Mouse (Mus musculus): ENCODE results near the gene Hist1h2bj. TPM values are rescaled to one million over a fixed set of nuclear protein-coding genes. Genes with fewer than 3 reads are reported as not detected.

The Hist1h2bj gene
- polyA plus RNA-seq, 1 experiment = 1.6 TPM

- no peak for DNase-seq (ENCODE audit: extremely low spot score in 1 of 2, low spot score in 1 of 2)
Measured at GRCm38 (mm10) chr13:22013716-22014115, 29.3 kb upstream of the Hist1h2bj start.

- DNase-seq (ENCODE audit: extremely low spot score in 1 of 2, low spot score in 1 of 2) = no peak
Measured at GRCm38 (mm10) chr13:22014411-22014845, 28.6 kb upstream of the Hist1h2bj start.

DNA sequence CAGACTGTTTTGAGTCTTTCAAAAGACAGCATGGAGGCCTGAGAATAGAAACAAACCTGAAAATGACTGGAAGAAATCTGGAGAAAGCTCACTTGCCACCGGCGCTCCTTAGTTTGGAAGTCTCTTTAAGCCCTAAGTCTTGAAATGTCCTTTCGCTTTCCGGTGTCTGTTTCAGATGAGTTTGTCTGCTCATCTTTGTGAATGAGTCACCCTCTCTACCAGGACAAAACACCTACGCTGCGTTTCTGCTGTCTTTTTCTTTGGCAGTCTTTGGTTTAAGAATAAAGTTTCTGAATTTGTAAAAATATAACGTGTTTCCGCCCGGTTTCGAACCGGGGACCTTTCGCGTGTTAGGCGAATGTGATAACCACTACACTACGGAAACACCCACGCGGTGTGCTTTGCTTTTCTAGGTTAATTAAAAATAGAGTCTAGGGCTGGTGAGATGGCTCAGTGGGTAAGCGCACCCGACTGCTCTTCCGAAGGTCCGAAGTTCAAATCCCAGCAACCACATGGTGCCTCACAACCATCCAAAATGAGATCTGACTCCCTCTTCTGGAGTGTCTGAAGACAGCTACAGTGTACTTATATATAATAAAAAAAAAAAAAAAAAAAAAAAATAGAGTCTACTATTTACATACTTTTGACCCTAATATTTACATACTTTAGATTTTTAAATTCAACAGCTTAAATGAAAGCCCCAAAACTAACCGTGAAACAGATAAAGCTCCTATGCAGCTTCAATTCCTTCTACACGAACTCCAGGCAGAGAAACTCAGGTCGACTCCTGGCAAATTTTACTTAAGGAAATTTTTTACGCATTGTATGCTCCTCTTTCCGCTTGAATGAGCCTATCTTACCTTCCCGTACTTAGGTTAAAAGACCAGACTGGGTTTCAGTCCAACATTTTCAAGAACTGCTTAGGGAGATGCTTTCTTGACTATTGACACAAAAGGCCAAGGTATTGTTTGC, 27.2 kb upstream of the Hist1h2bj start:
- DNase-seq (ENCODE audit: extremely low spot score in 1 of 2, low spot score in 1 of 2) = peak in 1 of 2 experiments; percentile 85

- no peak for DNase-seq (ENCODE audit: extremely low spot score in 1 of 2, low spot score in 1 of 2)
Measured at GRCm38 (mm10) chr13:22019934-22020835, 22.8 kb upstream of the Hist1h2bj start.

- peak in 1 of 2 experiments; percentile 81 for DNase-seq (ENCODE audit: extremely low spot score in 1 of 2, low spot score in 1 of 2)
Measured at GRCm38 (mm10) chr13:22020901-22021339, 22.1 kb upstream of the Hist1h2bj start.

- DNase-seq (ENCODE audit: extremely low spot score in 1 of 2, low spot score in 1 of 2) = no peak
Measured at GRCm38 (mm10) chr13:22021581-22021980, 21.4 kb upstream of the Hist1h2bj start.

GRCm38 (mm10) chr13:22022241-22022640, 20.8 kb upstream of the Hist1h2bj start:
- peak in 1 of 2 experiments; percentile 88 for DNase-seq (ENCODE audit: extremely low spot score in 1 of 2, low spot score in 1 of 2)

- DNase-seq (ENCODE audit: extremely low spot score in 1 of 2, low spot score in 1 of 2) = peak; percentile 49 to 96
Measured at GRCm38 (mm10) chr13:22026058-22027031, 16.7 kb upstream of the Hist1h2bj start.

DNA sequence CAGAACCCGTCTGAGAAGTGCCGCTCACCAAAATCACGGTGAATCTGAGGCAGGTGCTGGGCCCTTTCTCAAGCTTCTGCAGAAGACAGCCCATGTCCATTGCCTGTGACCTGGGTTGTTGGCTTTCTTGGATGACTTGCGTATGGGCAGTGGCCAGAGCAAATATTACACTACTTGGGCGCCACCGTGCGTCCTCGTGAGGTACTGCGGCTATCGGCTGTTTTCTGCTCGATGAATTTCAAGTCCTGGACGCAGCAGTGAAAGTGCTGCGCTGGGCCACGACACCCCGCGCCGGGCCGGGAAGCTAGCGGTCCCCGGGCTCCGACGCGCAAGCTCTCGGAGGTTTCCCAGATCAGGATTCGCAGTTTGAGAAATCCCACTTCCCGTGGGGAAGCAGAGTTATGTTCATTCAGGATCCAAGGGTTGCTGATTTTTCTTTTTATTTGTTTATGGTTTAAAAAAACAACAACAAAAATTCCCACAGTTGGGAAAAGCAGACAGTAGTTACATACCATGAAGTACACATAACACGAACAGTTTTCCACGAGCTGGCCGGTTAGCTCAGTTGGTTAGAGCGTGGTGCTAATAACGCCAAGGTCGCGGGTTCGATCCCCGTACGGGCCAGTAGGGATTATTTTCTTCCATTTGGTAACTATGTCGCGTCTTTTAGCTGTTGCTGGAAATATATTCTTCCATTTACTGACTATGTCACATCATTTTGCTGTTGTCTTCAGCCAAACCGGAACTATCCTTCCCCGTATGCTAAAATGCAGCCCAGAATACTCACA, 14.1 kb upstream of the Hist1h2bj start:
- DNase-seq (ENCODE audit: extremely low spot score in 1 of 2, low spot score in 1 of 2) = peak; percentile 84 to 98

DNA sequence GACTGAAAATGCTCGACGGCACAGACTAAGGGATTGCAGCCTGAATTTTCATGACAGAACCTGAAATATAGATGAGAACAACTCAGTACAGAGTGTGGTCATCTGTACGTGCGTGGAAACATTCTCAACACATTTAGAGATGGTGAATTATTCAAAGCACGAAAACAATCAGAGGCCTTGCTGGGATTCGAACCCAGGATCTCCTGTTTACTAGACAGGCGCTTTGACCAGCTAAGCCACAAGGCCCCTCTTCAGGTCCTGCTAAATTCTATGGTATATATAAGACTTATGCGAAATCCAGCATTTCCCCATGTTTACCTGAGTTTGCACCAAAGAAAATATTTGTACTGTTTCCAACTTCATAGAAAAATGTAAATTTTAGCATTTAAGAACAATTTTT, 13.1 kb upstream of the Hist1h2bj start:
- DNase-seq (ENCODE audit: extremely low spot score in 1 of 2, low spot score in 1 of 2) = no peak

GRCm38 (mm10) chr13:22030493-22030892, 12.5 kb upstream of the Hist1h2bj start:
- peak in 1 of 2 experiments; percentile 67 for DNase-seq (ENCODE audit: extremely low spot score in 1 of 2, low spot score in 1 of 2)

DNA sequence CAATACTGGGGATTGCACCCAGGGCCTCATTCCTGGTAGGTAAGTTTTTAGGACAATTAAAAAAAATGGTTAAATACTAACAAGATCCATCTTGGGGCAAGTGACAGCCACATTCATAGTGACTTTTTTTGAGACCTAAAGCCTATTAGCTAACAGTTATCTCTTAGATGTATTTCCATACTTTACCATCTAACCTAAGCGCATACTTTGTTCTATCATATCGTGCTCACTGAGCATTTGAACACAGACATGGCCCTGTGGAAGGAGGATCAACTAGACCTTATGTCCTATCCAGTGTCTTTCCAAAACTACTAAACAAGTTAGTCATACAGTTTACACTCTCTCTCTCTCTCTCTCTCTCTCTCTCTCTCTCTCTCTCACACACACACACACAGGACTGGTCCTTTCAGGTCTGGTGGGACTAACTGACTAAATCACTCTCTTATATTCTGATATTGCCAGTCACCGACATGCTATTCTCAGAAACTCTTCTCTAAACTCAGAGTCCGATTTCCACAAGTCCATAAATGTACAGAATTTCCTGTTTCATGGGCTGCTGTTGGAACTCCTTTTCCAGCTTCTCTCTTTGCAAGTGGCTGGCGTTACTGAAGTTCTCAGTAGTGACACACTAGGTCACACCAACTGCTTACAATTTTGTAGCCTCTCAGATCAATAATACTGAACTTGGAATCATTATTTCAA, 9.1 kb upstream of the Hist1h2bj start:
- no peak for DNase-seq (ENCODE audit: extremely low spot score in 1 of 2, low spot score in 1 of 2)

GRCm38 (mm10) chr13:22034443-22035266, 8.4 kb upstream of the Hist1h2bj start:
- DNase-seq (ENCODE audit: extremely low spot score in 1 of 2, low spot score in 1 of 2) = no peak

DNA sequence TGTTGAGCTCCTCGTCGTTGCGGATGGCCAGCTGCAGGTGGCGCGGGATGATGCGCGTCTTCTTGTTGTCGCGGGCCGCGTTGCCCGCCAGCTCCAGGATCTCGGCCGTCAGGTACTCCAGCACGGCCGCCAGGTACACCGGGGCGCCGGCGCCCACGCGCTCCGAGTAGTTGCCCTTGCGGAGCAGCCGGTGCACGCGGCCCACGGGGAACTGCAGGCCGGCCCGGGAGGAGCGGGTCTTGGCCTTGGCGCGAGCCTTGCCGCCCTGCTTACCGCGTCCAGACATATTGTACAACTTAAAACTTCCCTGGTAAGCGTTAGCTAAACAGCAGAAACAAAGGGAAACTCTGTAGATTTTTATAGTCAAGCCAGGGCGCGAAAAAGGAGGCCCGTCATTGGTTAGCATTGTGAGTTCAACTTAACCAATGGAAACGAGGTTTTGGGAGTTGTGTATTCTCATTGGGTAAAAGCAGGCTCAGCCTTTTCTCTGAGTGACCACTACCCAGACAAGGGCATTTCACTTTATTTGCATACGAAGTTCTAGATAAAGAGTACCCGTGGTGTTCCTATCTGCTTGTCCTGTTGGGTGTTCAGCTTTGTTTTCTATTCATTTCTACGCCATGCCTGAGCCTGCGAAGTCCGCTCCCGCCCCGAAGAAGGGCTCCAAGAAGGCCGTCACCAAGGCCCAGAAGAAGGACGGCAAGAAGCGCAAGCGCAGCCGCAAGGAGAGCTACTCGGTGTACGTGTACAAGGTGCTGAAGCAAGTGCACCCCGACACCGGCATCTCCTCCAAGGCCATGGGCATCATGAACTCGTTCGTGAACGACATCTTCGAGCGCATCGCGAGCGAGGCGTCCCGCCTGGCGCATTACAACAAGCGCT, 7.5 kb upstream of the Hist1h2bj start, which contains the start of the genes Hist1h2ah and Hist1h2bk:
TSS of gene Hist1h2ah (minus strand) at position 302 of the 882 bp plus-strand sequence.
TSS of gene Hist1h2bk (plus strand) at position 604 of the 882 bp plus-strand sequence.
- DNase-seq (ENCODE audit: extremely low spot score in 1 of 2, low spot score in 1 of 2) = peak; percentile 91 to 96

DNA sequence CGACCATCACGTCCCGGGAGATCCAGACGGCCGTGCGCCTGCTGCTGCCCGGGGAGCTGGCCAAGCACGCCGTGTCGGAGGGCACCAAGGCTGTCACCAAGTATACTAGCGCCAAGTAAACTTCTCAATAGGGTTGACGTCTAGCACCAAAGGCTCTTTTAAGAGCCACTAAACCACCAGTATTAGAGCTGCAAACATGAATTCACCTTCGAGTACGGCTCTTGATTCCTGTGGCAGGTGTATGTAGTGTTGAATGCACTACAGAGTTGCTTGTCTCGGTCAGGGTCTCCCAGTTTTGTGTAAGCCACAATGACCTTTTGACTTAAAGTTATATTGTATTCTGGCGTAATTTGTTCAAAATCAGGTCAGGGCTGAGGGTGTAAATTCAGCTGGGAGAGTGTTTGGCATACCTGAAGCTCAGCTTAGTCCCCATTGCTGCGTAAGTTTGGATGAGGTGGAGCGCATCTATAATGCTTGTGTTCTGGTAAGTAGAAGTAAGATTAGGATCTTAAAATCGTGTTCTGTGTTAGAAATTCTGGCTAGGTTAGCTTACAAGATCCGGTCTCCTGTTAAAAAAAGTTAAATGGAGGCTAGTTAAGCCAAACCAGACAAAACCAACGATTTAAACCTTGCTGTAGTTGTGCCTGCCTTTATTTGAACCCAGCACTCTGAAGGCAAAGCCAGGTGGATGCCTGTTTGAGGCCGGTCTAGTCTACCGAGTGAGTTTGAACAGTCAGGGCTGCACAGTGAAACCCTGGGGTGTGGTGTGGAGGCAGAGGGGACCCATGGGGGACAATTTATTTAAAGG, 6.7 kb upstream of the Hist1h2bj start:
- DNase-seq (ENCODE audit: extremely low spot score in 1 of 2, low spot score in 1 of 2) = no peak

Measured in frontal cortex, adult 2 months (tissue).